Mouse (Mus musculus) hindbrain, embryonic 15.5 days (tissue): ENCODE measurements around the gene Tsc22d2. TPM values are rescaled to one million over a fixed set of nuclear protein-coding genes. Genes with fewer than 3 reads are reported as not detected.

Experiments
- ATAC-seq: fragments of 200-750 bp; cut with Nextera tagmentation; 2 replicates; pipeline ENCODE4 v1.8.0; 2017; ENCODE audit warnings: low read depth, moderate number of reproducible peaks, moderate TSS enrichment; ENCODE audit not compliant: low FRiP score
- H3K27ac ChIP-seq: fragments of 300-500 bp; sonication (generic); replicated peaks from 2 replicates; pipeline ENCODE4 v1.5.1; 2015; ENCODE audit warnings: mild to moderate bottlenecking, inconsistent platforms
- H3K27me3 ChIP-seq: fragments of 300-500 bp; sonication (generic); 2 replicates; pipeline ENCODE4 v1.6.1; 2015; ENCODE audit warnings: control low read depth, inconsistent platforms
- H3K36me3 ChIP-seq: fragments of 300-500 bp; sonication (generic); 2 replicates; pipeline ENCODE4 v1.6.1; 2015; ENCODE audit warnings: control low read depth, inconsistent platforms
- H3K4me1 ChIP-seq: fragments of 300-500 bp; sonication (generic); replicated peaks from 2 replicates; pipeline ENCODE4 v1.6.1; 2015; ENCODE audit warnings: control low read depth, inconsistent platforms
- H3K4me2 ChIP-seq: fragments of 300-500 bp; sonication (generic); 2 replicates; pipeline ENCODE4 v1.6.1; 2015; ENCODE audit warnings: moderate library complexity, mild to moderate bottlenecking, inconsistent platforms
- H3K4me3 ChIP-seq: fragments of 300-500 bp; sonication (generic); 2 replicates; pipeline ENCODE4 v1.5.1; 2015; ENCODE audit warnings: mild to moderate bottlenecking, inconsistent platforms
- H3K9ac ChIP-seq: fragments of 300-500 bp; sonication (generic); 2 replicates; pipeline ENCODE4 v1.6.1; 2015; ENCODE audit warnings: inconsistent platforms
- H3K9me3 ChIP-seq: fragments of 300-500 bp; sonication (generic); 2 replicates; pipeline ENCODE4 v1.6.1; 2016; ENCODE audit warnings: control low read depth, inconsistent platforms
- WGBS: fragments of 180-500 bp; shearing (Covaris S2); methylation state at CpG from one replicate; pipeline ENCODE4 v1.1.7; 2015; 5-methylcytosine and 5-hydroxymethylcytosine counted together
- polyA plus RNA-seq: library from polyadenylated mRNA; unstranded; fragments of >200 nt; fragmentation: Nextera tagmentation; extraction: Ambion mirVana; gene quantifications from 2 replicates; pipeline ENCODE4 v1.2.1, GENCODE M21; 2015

Gene Tsc22d2
- polyA plus RNA-seq, 1 experiment from 2014 or later, result 8.4 TPM

DNA sequence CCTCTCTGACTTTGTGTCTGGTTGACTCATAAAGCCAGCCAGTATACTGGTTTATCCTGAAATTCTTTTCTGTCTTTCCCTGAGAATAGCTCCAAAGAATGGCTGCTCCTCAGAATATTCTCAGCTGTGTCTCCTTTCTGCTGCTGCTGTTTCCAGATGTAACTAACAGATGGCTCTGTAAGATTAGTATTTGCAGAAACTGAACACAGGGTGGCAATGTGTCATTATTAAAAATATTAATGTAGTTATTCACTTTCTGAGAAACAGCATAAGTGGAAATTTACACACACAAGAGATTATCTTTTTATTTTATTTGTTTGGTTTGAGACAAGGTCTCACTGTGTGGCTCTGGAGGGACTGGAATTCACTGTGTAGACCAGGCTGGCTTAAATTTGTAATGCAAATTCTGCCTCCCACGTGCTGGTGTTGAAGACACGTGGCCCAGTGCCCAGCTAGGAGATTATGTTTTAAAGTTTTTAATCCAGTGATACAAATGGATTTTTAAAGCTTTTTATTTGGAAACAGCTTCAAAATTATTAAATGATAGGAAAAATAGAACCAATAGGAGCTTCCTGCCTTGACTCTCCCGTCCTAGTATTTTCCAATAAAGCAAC lies 89.3 kb downstream of the Tsc22d2 start:
- H3K36me3 ChIP-seq, result no peaks in the 10 kb centered on the region
- no peak overlapping the region for H3K4me2 ChIP-seq
- ATAC-seq, result no peak
- no peak overlapping the region for H3K9ac ChIP-seq
- H3K9me3 ChIP-seq, result no peaks in the 10 kb centered on the region
- H3K27me3 ChIP-seq, result no peaks in the 10 kb centered on the region
- H3K4me3 ChIP-seq, result no peak overlapping the region
- H3K27ac ChIP-seq, result no peak overlapping the region
- no peaks in the 10 kb centered on the region for H3K4me1 ChIP-seq
- 49% methylated on average over 3 of the region's 3 CpGs for WGBS

GRCm38 (mm10) chr3:58504676-58505075 lies 90.2 kb downstream of the Tsc22d2 start:
- H3K36me3 ChIP-seq, result no peaks in the 10 kb centered on the region
- H3K4me2 ChIP-seq, result no peak overlapping the region
- H3K9ac ChIP-seq, result no peak overlapping the region
- no peaks in the 10 kb centered on the region for H3K27me3 ChIP-seq
- no peak for ATAC-seq
- H3K4me1 ChIP-seq, result no peaks in the 10 kb centered on the region
- H3K9me3 ChIP-seq, result no peaks in the 10 kb centered on the region
- H3K4me3 ChIP-seq, result no peak overlapping the region
- H3K27ac ChIP-seq, result no peak overlapping the region

DNA sequence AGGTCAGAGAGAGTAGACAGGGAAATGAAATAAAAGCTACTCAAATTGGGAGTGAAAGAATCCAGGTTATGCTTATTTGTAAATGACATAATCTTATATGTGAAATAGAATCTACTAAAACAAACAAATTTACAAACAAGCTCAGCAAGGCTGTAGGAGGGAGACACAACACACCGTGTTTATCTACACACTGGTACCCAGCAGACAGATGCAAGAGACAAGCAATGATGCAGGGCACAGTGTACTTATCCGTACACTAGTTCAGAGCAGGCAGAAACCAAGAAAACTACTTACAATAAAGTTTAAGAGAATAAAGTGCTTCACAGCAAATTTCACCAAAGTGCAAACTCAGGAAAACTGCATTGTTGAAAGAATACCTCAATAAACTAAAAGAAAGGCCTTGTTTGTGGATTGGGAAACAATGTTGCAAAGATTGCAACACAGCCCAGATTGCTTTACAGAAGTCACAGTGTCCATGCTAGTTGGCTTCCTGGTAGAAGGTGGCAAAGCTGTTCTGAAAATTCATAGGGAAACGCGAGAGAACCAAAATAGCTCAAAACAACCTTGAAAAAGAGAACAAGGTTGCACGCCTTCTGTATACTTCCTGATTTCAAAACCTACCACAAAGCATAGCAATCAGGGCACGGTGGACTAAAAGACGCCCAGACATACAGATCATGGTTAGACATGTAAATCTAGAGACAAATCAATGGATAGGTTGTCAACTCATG lies 93.7 kb downstream of the Tsc22d2 start:
- no peak for ATAC-seq
- Histone ChIP-seq H3K4me1 (no peaks in the 10 kb centered on the region), H3K4me2 (no peak overlapping the region), H3K36me3 (no peaks in the 10 kb centered on the region), H3K9ac (no peak overlapping the region), H3K27ac (no peak overlapping the region), H3K4me3 (no peak overlapping the region), H3K9me3 (no peaks in the 10 kb centered on the region), H3K27me3 (no peaks in the 10 kb centered on the region)
- WGBS, result 86% methylated on average over 7 of the region's 7 CpGs

- no peaks in the 10 kb centered on the region for H3K4me1 ChIP-seq
- H3K9me3 ChIP-seq, result no peaks in the 10 kb centered on the region
- no peak overlapping the region for H3K4me2 ChIP-seq
- ATAC-seq, result no peak
- no peaks in the 10 kb centered on the region for H3K36me3 ChIP-seq
- H3K4me3 ChIP-seq, result no peak overlapping the region
- H3K27ac ChIP-seq, result no peak overlapping the region
- H3K9ac ChIP-seq, result no peak overlapping the region
- no peaks in the 10 kb centered on the region for H3K27me3 ChIP-seq
Observed at GRCm38 (mm10) chr3:58511581-58511980, 97.1 kb downstream of the Tsc22d2 start.

DNA sequence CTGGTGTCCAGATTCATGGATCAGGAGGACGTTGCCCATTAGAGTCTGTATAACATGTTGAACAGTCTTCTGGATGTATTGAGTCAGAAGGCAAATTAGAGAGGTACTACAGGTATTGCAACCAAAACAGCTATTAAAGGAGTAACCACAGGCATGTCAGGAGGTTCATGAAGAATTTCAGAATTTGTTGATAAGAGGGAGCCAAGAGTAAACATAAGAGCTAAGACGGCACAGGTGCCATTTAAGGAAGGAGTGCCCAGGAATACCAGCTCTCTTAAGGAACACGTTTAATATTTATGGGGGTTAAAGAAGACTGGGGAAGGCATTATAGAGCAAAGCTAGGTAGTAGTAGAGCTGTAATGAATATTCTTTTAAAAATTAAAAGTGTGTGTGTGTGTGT lies 98.2 kb downstream of the Tsc22d2 start:
- WGBS, result 85% methylated on average over 3 of the region's 3 CpGs
- Histone ChIP-seq H3K4me1 (no peaks in the 10 kb centered on the region), H3K27ac (no peak overlapping the region), H3K4me3 (no peak overlapping the region), H3K9me3 (no peaks in the 10 kb centered on the region), H3K9ac (no peak overlapping the region), H3K4me2 (no peak overlapping the region), H3K36me3 (no peaks in the 10 kb centered on the region), H3K27me3 (no peaks in the 10 kb centered on the region)
- ATAC-seq, result no peak

DNA sequence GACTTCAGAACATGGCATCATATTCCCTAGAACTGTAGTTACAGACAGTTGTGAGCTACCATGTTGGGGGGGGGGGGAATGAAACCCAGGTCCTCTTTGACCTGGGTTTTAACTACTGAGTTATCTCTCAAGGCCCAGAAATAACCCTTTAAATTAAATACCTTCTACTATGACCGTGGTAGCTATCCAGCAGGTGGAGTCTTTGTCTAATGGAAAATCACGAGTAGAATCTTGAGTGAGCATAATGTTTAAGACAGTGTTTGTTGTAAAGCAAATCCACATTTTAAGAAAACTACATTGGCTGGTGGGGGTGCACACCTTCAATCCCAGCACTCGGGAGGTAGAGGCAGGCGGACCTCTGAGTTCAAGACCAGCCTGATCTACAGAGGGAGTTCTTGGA lies 99.0 kb downstream of the Tsc22d2 start:
- no peaks in the 10 kb centered on the region for H3K4me1 ChIP-seq
- no peak overlapping the region for H3K9ac ChIP-seq
- H3K27me3 ChIP-seq, result no peaks in the 10 kb centered on the region
- H3K4me3 ChIP-seq, result no peak overlapping the region
- H3K36me3 ChIP-seq, result no peaks in the 10 kb centered on the region
- H3K27ac ChIP-seq, result no peak overlapping the region
- H3K4me2 ChIP-seq, result no peak overlapping the region
- H3K9me3 ChIP-seq, result no peaks in the 10 kb centered on the region
- WGBS, result 91% methylated on average over 4 of the region's 4 CpGs
- no peak for ATAC-seq

- no peak overlapping the region for H3K4me3 ChIP-seq
- H3K36me3 ChIP-seq, result 0 out of 2 replicates have a peak, but pooled peaks cover under 1% of the 10 kb centered on the region
- no peak overlapping the region for H3K9ac ChIP-seq
- H3K4me2 ChIP-seq, result no peak overlapping the region
- WGBS, result 81% methylated on average over 1 of the region's 1 CpGs
- no peak overlapping the region for H3K27ac ChIP-seq
- no peaks in the 10 kb centered on the region for H3K27me3 ChIP-seq
- ATAC-seq, result no peak
- H3K9me3 ChIP-seq, result no peaks in the 10 kb centered on the region
- H3K4me1 ChIP-seq, result no peaks in the 10 kb centered on the region
Observed at GRCm38 (mm10) chr3:58515947-58516601, 101.6 kb downstream of the Tsc22d2 start.

Other genes starting within 250 kb of the Tsc22d2 start
- gene Eif2a, start 111.1 kb downstream of the Tsc22d2 start, polyA plus RNA-seq, result 33.6 and 36.9 TPM in 2 replicates
- 59.0 and 64.7 TPM in 2 replicates for gene Serp1, start 111.2 kb downstream of the Tsc22d2 start, polyA plus RNA-seq
- 25.2 and 26.4 TPM in 2 replicates for gene Selenot, start 161.9 kb downstream of the Tsc22d2 start, polyA plus RNA-seq
- gene Erich6, start 222.5 kb downstream of the Tsc22d2 start, polyA plus RNA-seq, result 0.23 and 0.28 TPM in 2 replicates